Mouse (Mus musculus) lung, postnatal 0 days (tissue): ENCODE data around the gene Itgb2. TPM values are rescaled to one million over a fixed set of nuclear protein-coding genes. Genes with fewer than 3 reads are reported as not detected.

Experiments
- ATAC-seq: fragments of 200-750 bp; cut with Nextera tagmentation; 2 replicates; pipeline ENCODE4 v1.8.0; 2017; ENCODE audit warnings: moderate library complexity
- DNase-seq: peaks from one replicate; pipeline ENCODE4 v3.0.0-alpha.2; 2016; ENCODE audit warnings: low spot score
- H3K27ac ChIP-seq: fragments of 300-500 bp; sonication (generic); 2 replicates; pipeline ENCODE4 v1.5.1; 2014; ENCODE audit warnings: antibody characterized with exemption, mild to moderate bottlenecking, low read length, mixed read lengths
- H3K27me3 ChIP-seq: fragments of 300-500 bp; sonication (generic); replicated peaks from 2 replicates; pipeline ENCODE4 v1.6.1; 2014; ENCODE audit warnings: low read length, mixed read lengths; ENCODE audit not compliant: insufficient read depth
- H3K36me3 ChIP-seq: fragments of 300-500 bp; sonication (generic); 2 replicates; pipeline ENCODE4 v1.6.1; 2014; ENCODE audit warnings: low read length, mixed read lengths; ENCODE audit not compliant: insufficient read depth
- H3K4me1 ChIP-seq: fragments of 300-500 bp; sonication (generic); 2 replicates; pipeline ENCODE4 v1.6.1; 2014; ENCODE audit warnings: antibody characterized with exemption, low read depth, low read length, mixed read lengths; ENCODE audit not compliant: insufficient read depth
- H3K4me2 ChIP-seq: fragments of 300-500 bp; sonication (generic); replicated peaks from 2 replicates; pipeline ENCODE4 v1.6.1; 2014; ENCODE audit warnings: low read depth, mild to moderate bottlenecking, low read length, moderate library complexity, mixed read lengths
- H3K4me3 ChIP-seq: fragments of 300-500 bp; sonication (generic); 2 replicates; pipeline ENCODE4 v1.5.1; 2014; ENCODE audit warnings: low read depth, low read length
- H3K9ac ChIP-seq: fragments of 300-500 bp; sonication (generic); replicated peaks from 2 replicates; pipeline ENCODE4 v1.6.1; 2014; ENCODE audit warnings: low read depth, mild to moderate bottlenecking
- H3K9me3 ChIP-seq: fragments of 300-500 bp; sonication (generic); 2 replicates; pipeline ENCODE4 v1.6.1; 2016; ENCODE audit warnings: low read length, mixed read lengths
- CTCF ChIP-seq: IDR thresholded peaks from 2 replicates; pipeline ENCODE4 v1.5.1; 2016; ENCODE audit warnings: antibody characterized with exemption, mild to moderate bottlenecking
- EP300 ChIP-seq: IDR thresholded peaks from 2 replicates; pipeline ENCODE4 v1.6.1; 2016; ENCODE audit warnings: antibody characterized with exemption, mild to moderate bottlenecking, control low read depth
- WGBS: fragments of 180-500 bp; shearing (Covaris S2); extraction: QIAGEN DNeasy Blood & Tissue Kit; methylation state at CpG from one replicate; pipeline ENCODE4 v1.1.7; 2014; 5-methylcytosine and 5-hydroxymethylcytosine counted together
- polyA plus RNA-seq: library from polyadenylated mRNA; unstranded; fragments of >200 nt; fragmentation: Nextera tagmentation; extraction: Ambion mirVana; gene quantifications from 2 replicates; pipeline ENCODE4 v1.2.1, GENCODE M21; 2015

The Itgb2 gene
- polyA plus RNA-seq, 1 experiment from 2014 or later = 19.1 TPM

DNA sequence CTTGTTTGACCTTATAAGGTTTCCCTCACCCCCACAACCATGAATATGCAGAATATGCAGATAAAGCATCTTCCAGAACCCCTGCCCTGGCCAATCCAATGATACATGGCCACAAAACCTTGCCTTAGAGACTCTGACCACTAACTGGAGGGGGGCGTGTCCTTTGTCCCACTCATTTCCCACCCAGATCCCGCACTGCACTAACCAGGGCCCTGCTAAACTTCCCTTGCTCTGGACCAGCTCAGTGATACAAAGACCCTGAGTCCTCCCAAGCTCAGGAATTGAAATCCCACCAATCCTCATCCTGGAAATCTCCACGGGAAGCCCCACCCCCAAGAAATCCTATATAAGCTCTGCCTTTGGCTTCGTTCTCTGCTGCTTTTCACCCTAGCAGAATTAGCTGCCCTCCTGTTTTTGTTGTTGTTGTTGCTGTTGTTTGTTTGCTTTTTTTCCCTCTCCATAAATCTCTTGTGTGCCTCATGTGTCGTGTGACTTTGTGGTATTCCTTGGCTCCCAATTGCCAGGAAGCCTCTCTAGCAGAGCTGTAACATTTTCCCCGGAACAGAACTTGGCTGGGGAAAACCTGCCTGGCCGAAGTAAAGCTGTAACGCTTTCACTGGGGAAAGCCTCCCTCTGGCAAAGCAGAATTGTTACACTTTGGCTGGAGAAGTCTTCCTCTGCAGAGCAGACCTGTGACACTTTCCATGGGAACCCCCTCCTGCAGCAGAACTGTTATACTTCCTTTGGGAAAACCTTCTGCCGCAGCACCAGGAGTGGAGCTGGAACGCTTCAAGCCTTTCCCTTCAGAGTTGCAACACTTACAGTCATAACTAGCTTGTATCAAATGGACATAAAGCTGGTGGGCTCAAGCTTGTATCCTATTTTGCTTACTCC lies 50.2 kb downstream of the Itgb2 start:
- Histone ChIP-seq H3K27me3 (no peaks in the 10 kb centered on the region), H3K4me1 (peaks cover 13% of the 10 kb centered on the region), H3K36me3 (no peaks in the 10 kb centered on the region), H3K9ac (no peak overlapping the region), H3K9me3 (no peaks in the 10 kb centered on the region), H3K27ac (no peak overlapping the region), H3K4me2 (no peak overlapping the region), H3K4me3 (no peak overlapping the region)
- ATAC-seq (no peak), DNase-seq (no peak)
- TF ChIP-seq EP300 = no peak
- TF ChIP-seq CTCF = no peak
- WGBS = 55% methylated on average over 10 of the region's 10 CpGs

DNA sequence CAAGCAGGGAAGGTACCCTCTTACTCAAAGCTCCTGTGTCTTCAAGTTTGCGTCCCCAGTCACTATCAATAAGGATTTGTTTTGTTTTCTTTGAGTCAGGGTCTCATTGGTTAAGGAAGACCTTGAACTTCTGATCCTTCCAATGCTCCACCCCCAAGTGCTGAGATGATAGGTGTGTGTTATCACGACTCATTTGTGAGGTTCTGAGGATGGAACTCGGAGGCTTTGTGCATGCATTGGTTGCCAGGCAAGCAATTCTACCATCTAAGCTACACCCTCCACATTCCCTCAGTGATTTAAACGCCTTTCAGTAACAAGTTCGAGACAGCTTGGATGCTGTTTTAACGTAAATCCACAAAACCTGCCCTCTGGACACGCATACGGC lies 51.0 kb downstream of the Itgb2 start:
- H3K36me3 ChIP-seq = no peaks in the 10 kb centered on the region
- H3K27ac ChIP-seq = peak overlapping the region; percentile 60; the same call in 1 of the 2 replicates
- TF ChIP-seq CTCF (no peak), EP300 (no peak)
- DNase-seq (no peak), ATAC-seq (no peak)
- 4% methylated on average over 8 of the region's 8 CpGs for WGBS
- H3K4me2 ChIP-seq = peak overlapping the region; percentile 72
- no peak overlapping the region for H3K9ac ChIP-seq
- peak overlapping the region; percentile 58; the same call in 1 of the 2 replicates for H3K4me3 ChIP-seq
- H3K27me3 ChIP-seq = no peaks in the 10 kb centered on the region
- peaks cover 13% of the 10 kb centered on the region for H3K4me1 ChIP-seq
- no peaks in the 10 kb centered on the region for H3K9me3 ChIP-seq

- DNase-seq = peak; percentile 100
- peak within 1 kb of the TSS; percentile 58 for H3K4me3 ChIP-seq
- H3K4me2 ChIP-seq = peak within 1 kb of the TSS; percentile 72
- H3K9me3 ChIP-seq = no peaks in the 10 kb centered on the region
- peak; percentile 95 for ATAC-seq
- 1% methylated on average over 64 of the region's 64 CpGs for WGBS
- TF ChIP-seq EP300 = no peak
- TF ChIP-seq CTCF = no peak
- peak within 1 kb of the TSS; percentile 59 for H3K9ac ChIP-seq
- peak within 1 kb of the TSS; percentile 97 for H3K27ac ChIP-seq
- no peaks in the 10 kb centered on the region for H3K36me3 ChIP-seq
- H3K27me3 ChIP-seq = no peaks in the 10 kb centered on the region
- peaks cover 13% of the 10 kb centered on the region for H3K4me1 ChIP-seq
Observed at GRCm38 (mm10) chr10:77581408-77582284, 51.6 kb downstream of the Itgb2 start, which contains the start of gene Pttg1ip. TSS of gene Pttg1ip (plus strand) at chr10:77581720.

GRCm38 (mm10) chr10:77582285-77582618 lies 52.2 kb downstream of the Itgb2 start:
- no peak for TF ChIP-seq CTCF
- TF ChIP-seq EP300 = no peak
- ATAC-seq = no peak
- WGBS = 5% methylated on average over 8 of the region's 8 CpGs

GRCm38 (mm10) chr10:77583795-77584422 lies 53.9 kb downstream of the Itgb2 start:
- DNase-seq = peak; percentile 78
- WGBS = 52% methylated on average over 10 of the region's 10 CpGs
- H3K27ac ChIP-seq = peak overlapping the region; percentile 47; the same call in 1 of the 2 replicates
- H3K4me2 ChIP-seq = no peak overlapping the region; the same call in 1 of the 2 replicates
- no peak overlapping the region for H3K9ac ChIP-seq
- H3K9me3 ChIP-seq = no peaks in the 10 kb centered on the region
- H3K4me3 ChIP-seq = no peak overlapping the region; the same call in 1 of the 2 replicates
- H3K4me1 ChIP-seq = peaks cover 13% of the 10 kb centered on the region
- TF ChIP-seq EP300 (peak; percentile 90), CTCF (no peak)
- H3K36me3 ChIP-seq = no peaks in the 10 kb centered on the region
- H3K27me3 ChIP-seq = no peaks in the 10 kb centered on the region
- ATAC-seq = peak; percentile 44

More at GRCm38 (mm10) chr10:77582285-77582618, 52.2 kb downstream of the Itgb2 start:
- peak overlapping the region; percentile 97 for H3K27ac ChIP-seq
- no peaks in the 10 kb centered on the region for H3K9me3 ChIP-seq
- H3K27me3 ChIP-seq = no peaks in the 10 kb centered on the region
- peaks cover 13% of the 10 kb centered on the region for H3K4me1 ChIP-seq
- no peak for DNase-seq
- peak overlapping the region; percentile 58 for H3K4me3 ChIP-seq
- peak overlapping the region; percentile 72 for H3K4me2 ChIP-seq
- peak overlapping the region; percentile 59 for H3K9ac ChIP-seq
- no peaks in the 10 kb centered on the region for H3K36me3 ChIP-seq
